Mouse (Mus musculus): ENCODE results near the gene Tmem88b.
A peak's percentile ranks its signal among the peaks of the same experiment; 100 is the strongest.
"Not testable (repeated sequence)": the region's sequence is repeated elsewhere in the genome, so short reads cannot be mapped to it uniquely, and the experiment has no call there.

Tmem88b gene

GRCm38 (mm10) chr4:155759862-155760612 is 25.6 kb downstream of the Tmem88b start:
- peak; percentile 58 to 62 for DNase-seq

- no peak for DNase-seq
Measured at GRCm38 (mm10) chr4:155757011-155757410, 28.7 kb downstream of the Tmem88b start.

- DNase-seq, result no peak
Measured at GRCm38 (mm10) chr4:155746575-155747490, 38.8 kb downstream of the Tmem88b start.

- no peak for DNase-seq
Measured at GRCm38 (mm10) chr4:155746036-155746548, 39.6 kb downstream of the Tmem88b start.

- DNase-seq, result no peak
Measured at GRCm38 (mm10) chr4:155745136-155745535, 40.5 kb downstream of the Tmem88b start.

- DNase-seq, result no peak
Measured at GRCm38 (mm10) chr4:155744474-155744873, 41.2 kb downstream of the Tmem88b start.

GRCm38 (mm10) chr4:155742684-155743083 is 43.0 kb downstream of the Tmem88b start:
- no peak for DNase-seq

- not testable (repeated sequence) for DNase-seq
Measured at GRCm38 (mm10) chr4:155740681-155741080, 45.0 kb downstream of the Tmem88b start.

- no peak for DNase-seq
Measured at GRCm38 (mm10) chr4:155739741-155740636, 45.7 kb downstream of the Tmem88b start.

- DNase-seq, result no peak
Measured at GRCm38 (mm10) chr4:155739152-155739551, 46.5 kb downstream of the Tmem88b start.

- DNase-seq, result no peak
Measured at GRCm38 (mm10) chr4:155738262-155738661, 47.4 kb downstream of the Tmem88b start.

- DNase-seq, result no peak
Measured at GRCm38 (mm10) chr4:155736421-155736820, 49.3 kb downstream of the Tmem88b start.

- DNase-seq, result peak; percentile 10 to 11
Measured at GRCm38 (mm10) chr4:155735788-155736187, 49.9 kb downstream of the Tmem88b start.

- peak; percentile 45 to 46 for DNase-seq
Measured at GRCm38 (mm10) chr4:155734951-155735702, 50.5 kb downstream of the Tmem88b start.

- DNase-seq, result peak; percentile 51 to 53
Measured at GRCm38 (mm10) chr4:155734350-155734941, 51.2 kb downstream of the Tmem88b start, which contains the start of gene Tmem240. TSS of gene Tmem240 (plus strand) at chr4:155734800.

- no peak for DNase-seq
Measured at GRCm38 (mm10) chr4:155733267-155733666, 52.4 kb downstream of the Tmem88b start.
